ENCODE assay signal across 9 mouse cellular contexts in the genomic region with DNA sequence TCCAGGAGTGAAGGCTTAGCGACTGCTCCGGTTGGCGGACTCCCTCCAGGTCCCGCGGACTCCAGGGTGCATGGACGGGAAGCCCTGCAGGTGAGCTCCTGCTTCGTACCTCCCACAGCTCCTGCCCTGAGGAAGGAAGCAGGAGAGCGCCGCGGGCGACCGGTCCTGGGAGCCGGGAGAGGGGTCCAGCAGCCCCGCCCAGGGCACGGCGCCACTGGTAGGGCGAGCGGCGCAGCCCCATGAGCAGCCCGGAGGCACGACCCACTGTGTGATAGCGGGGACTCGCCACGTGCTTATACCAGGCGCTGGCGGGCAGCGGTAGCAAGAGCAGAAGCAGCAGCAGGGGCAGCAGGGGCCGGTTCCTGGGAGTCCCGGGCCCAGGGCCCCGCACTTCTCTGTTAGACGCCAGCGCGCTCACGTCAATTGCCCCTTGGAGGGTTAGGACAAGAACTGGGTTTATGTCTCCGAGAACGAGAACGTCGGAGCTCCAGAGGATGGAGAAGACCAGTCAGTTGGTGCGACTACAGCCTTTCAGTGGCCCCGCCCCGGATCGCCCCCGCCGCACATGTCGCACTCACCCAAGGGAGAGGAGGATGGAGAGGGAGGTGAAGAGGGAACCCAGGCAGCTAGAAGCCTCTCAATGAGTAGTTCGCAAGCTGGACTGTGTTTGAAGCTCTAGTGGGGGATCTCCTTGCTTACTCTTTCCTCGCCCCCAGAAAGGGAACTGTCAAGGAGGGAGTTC. TPM values are rescaled to one million over a fixed set of nuclear protein-coding genes. Genes with fewer than 3 reads are reported as not detected.
A peak's percentile ranks its signal among the peaks of the same experiment; 100 is the strongest.
DNase-seq lines count a peak whose midpoint lies in the region; ATAC-seq and TF ChIP-seq lines count a peak whose summit lies in the region.
"Had no signal": no experiment of that assay in that cellular context is flagged by ENCODE, and none has a peak within 500 bp of the region (broad histone marks: within the 10 kb centered on the region; RNA-seq: fewer than 3 reads in every experiment).

A gene (minus strand): TSS at position 441 of the 742 bp plus-strand sequence.

- H3K4me2 ChIP-seq in hindbrain, embryonic 16.5 days (ENCODE audit: low read length) = peak within 1 kb of the TSS; percentile 60
- H3K4me2 ChIP-seq in lung, postnatal 0 days (replicated peaks; ENCODE audit: low read depth, low read length) = peak within 1 kb of the TSS; percentile 75

- H3K4me1 ChIP-seq in heart, embryonic 10.5 days = peaks cover 17% of the 10 kb centered on the region
- peaks cover 23% of the 10 kb centered on the region for H3K4me1 ChIP-seq in embryonic facial prominence, embryonic 10.5 days
- peaks cover 10% of the 10 kb centered on the region for H3K4me1 ChIP-seq in hindbrain, embryonic 16.5 days (ENCODE audit: control insufficient read depth, insufficient read depth, low read depth, low read length)
- peaks cover 8% of the 10 kb centered on the region for H3K4me1 ChIP-seq in lung, postnatal 0 days (ENCODE audit: insufficient read depth, low read depth, low read length)
- peaks cover 4% of the 10 kb centered on the region; the same call in 1 of the 2 replicates for H3K4me1 ChIP-seq in small intestine, adult 2 months (ENCODE audit: control insufficient read depth, insufficient read depth, insufficient read length, low read length)

- H3K27me3 ChIP-seq in heart, embryonic 10.5 days (ENCODE audit: insufficient read depth, poor library complexity, severe bottlenecking) = peaks cover 79% of the 10 kb centered on the region
- H3K27me3 ChIP-seq in embryonic facial prominence, embryonic 10.5 days (replicated peaks; ENCODE audit: low read depth, poor library complexity, severe bottlenecking) = peaks cover 63% of the 10 kb centered on the region
- H3K27me3 ChIP-seq in hindbrain, embryonic 16.5 days (replicated peaks; ENCODE audit: control insufficient read depth, insufficient read depth, low read length) = peaks cover 27% of the 10 kb centered on the region
- peaks cover 6% of the 10 kb centered on the region; the same call in 1 of the 2 replicates for H3K27me3 ChIP-seq in lung, postnatal 0 days (replicated peaks; ENCODE audit: insufficient read depth, low read length)
- H3K27me3 ChIP-seq in small intestine, adult 2 months (ENCODE audit: control insufficient read depth, insufficient read depth, low read length) = peaks cover 15% of the 10 kb centered on the region

- peak within 1 kb of the TSS; percentile 67; the same call in 1 of the 2 replicates for H3K27ac ChIP-seq in heart, embryonic 10.5 days
- H3K27ac ChIP-seq in embryonic facial prominence, embryonic 10.5 days (replicated peaks) = peak within 1 kb of the TSS; percentile 45; the same call in 1 of the 2 replicates
- no peak within 1 kb of the TSS for H3K27ac ChIP-seq in hindbrain, embryonic 16.5 days (ENCODE audit: low read depth, low read length)
- no peak within 1 kb of the TSS for H3K27ac ChIP-seq in lung, postnatal 0 days (ENCODE audit: low read length)
- H3K27ac ChIP-seq in small intestine, adult 2 months (ENCODE audit: insufficient read depth, low read depth, low read length) = no peak within 1 kb of the TSS

- DNase-seq in heart, embryonic 10.5 days (ENCODE audit: low spot score) = no peak
- no peak for DNase-seq in heart, postnatal 10 days
- DNase-seq in embryonic facial prominence, embryonic 10.5 days (ENCODE audit: low spot score) = peak; percentile 60
- peak; percentile 56 for DNase-seq in lung, postnatal 0 days (ENCODE audit: low spot score)
- no peak for DNase-seq in cerebellum, postnatal 10 days
- DNase-seq in layer of hippocampus, postnatal 10 days (ENCODE audit: low spot score in 2 of 2) = no peak

- TF ChIP-seq POLR2A in small intestine, adult 2 months (IDR thresholded peaks at IDR 0.05; ENCODE audit: low read depth, low read length) = no peak

- peak within 1 kb of the TSS; percentile 42 for H3K9ac ChIP-seq in hindbrain, embryonic 16.5 days (ENCODE audit: low read depth, low read length)
- H3K9ac ChIP-seq in lung, postnatal 0 days (replicated peaks; ENCODE audit: low read depth) = peak within 1 kb of the TSS; percentile 19; the same call in 1 of the 2 replicates

- H3K4me3 ChIP-seq in heart, embryonic 10.5 days = peak within 1 kb of the TSS; percentile 64
- H3K4me3 ChIP-seq in embryonic facial prominence, embryonic 10.5 days = peak within 1 kb of the TSS; percentile 61
- H3K4me3 ChIP-seq in hindbrain, embryonic 16.5 days (ENCODE audit: low read length) = peak within 1 kb of the TSS; percentile 38
- H3K4me3 ChIP-seq in lung, postnatal 0 days (ENCODE audit: low read depth, low read length) = peak within 1 kb of the TSS; percentile 38
- H3K4me3 ChIP-seq in small intestine, adult 2 months (ENCODE audit: low read depth, low read length) = peak within 1 kb of the TSS; percentile 46

- intact Hi-C loops in heart, postnatal 10 days (cut with DNase I) = no loop called here

- 1% methylated on average over 47 of the region's 47 CpGs for WGBS in heart, embryonic 10.5 days
- WGBS in embryonic facial prominence, embryonic 10.5 days = 1% methylated on average over 47 of the region's 47 CpGs
- 1% methylated on average over 42 of the region's 47 CpGs for WGBS in hindbrain, embryonic 16.5 days
- 1% methylated on average over 47 of the region's 47 CpGs for WGBS in lung, postnatal 0 days
- WGBS in small intestine, adult 2 months = 6% methylated on average over 47 of the region's 47 CpGs

- H3K9me3 ChIP-seq in heart, embryonic 10.5 days = no peaks in the 10 kb centered on the region
- H3K9me3 ChIP-seq in embryonic facial prominence, embryonic 10.5 days = no peaks in the 10 kb centered on the region
- no peaks in the 10 kb centered on the region for H3K9me3 ChIP-seq in hindbrain, embryonic 16.5 days (ENCODE audit: control insufficient read depth, low read length)
- H3K9me3 ChIP-seq in lung, postnatal 0 days (ENCODE audit: low read length) = no peaks in the 10 kb centered on the region

- no peak for TF ChIP-seq EP300 in lung, postnatal 0 days (IDR thresholded peaks at IDR 0.05)

- TF ChIP-seq CTCF in lung, postnatal 0 days (IDR thresholded peaks at IDR 0.05) = no peak; the same call in 1 of the 2 replicates
- no peak for TF ChIP-seq CTCF in small intestine, adult 2 months (IDR thresholded peaks at IDR 0.05; ENCODE audit: extremely low read depth, insufficient read length, insufficient replicate concordance, low read depth, low read length)

- no peaks in the 10 kb centered on the region for H3K36me3 ChIP-seq in heart, embryonic 10.5 days
- no peaks in the 10 kb centered on the region for H3K36me3 ChIP-seq in embryonic facial prominence, embryonic 10.5 days (replicated peaks)
- H3K36me3 ChIP-seq in hindbrain, embryonic 16.5 days (ENCODE audit: control insufficient read depth, insufficient read depth, low read length) = no peaks in the 10 kb centered on the region
- H3K36me3 ChIP-seq in lung, postnatal 0 days (ENCODE audit: insufficient read depth, low read length) = no peaks in the 10 kb centered on the region
- no peaks in the 10 kb centered on the region for H3K36me3 ChIP-seq in small intestine, adult 2 months (ENCODE audit: control insufficient read depth, insufficient read depth, low read length)

- ATAC-seq in hindbrain, embryonic 16.5 days = no peak; the same call in 1 of the 2 replicates
- ATAC-seq in lung, postnatal 0 days = peak; percentile 53

RNA-seq across cellular contexts. Expression of the gene that starts here (rescaled TPM):
- 0.28 TPM in 1 of 2 replicates, not detected in the other for polyA plus RNA-seq in heart, embryonic 10.5 days (2016; fragmentation: Nextera tagmentation; extraction: Ambion mirVana)
- not detected for total RNA-seq in heart, postnatal 10 days (2021)
- polyA plus RNA-seq in embryonic facial prominence, embryonic 10.5 days (2016; fragmentation: Nextera tagmentation; extraction: Ambion mirVana) = not detected in 2 replicates
- polyA plus RNA-seq in hindbrain, embryonic 16.5 days (2015; fragmentation: Nextera tagmentation; extraction: Ambion mirVana) = 0.54 and 0.75 TPM in 2 replicates
- 8.6 and 10.3 TPM in 2 replicates for polyA plus RNA-seq in lung, postnatal 0 days (2015; fragmentation: Nextera tagmentation; extraction: Ambion mirVana)
- polyA plus RNA-seq in small intestine, adult 2 months (2012; rRNA removed) = 2.0 and 6.5 TPM in 2 replicates
- total RNA-seq in layer of hippocampus, postnatal 10 days (2021) = 1 to 10 TPM; 1.3 to 1.6 TPM
- polyA plus RNA-seq: gonadal fat pad, adult 2 months had no signal

Comparison
In these comparisons a context has a peak if more than half of its experiments do, and no peak if none do; other contexts are left out.
1. Peak in DNase-seq, H3K4me3 ChIP-seq and H3K27ac ChIP-seq in embryonic facial prominence, embryonic 10.5 days; RNA of the gene not detected or under 1 TPM.